Mouse (Mus musculus): ENCODE measurements around the gene Serinc2. TPM values are rescaled to one million over a fixed set of nuclear protein-coding genes. Genes with fewer than 3 reads are reported as not detected.

Serinc2 gene
- total and polyA plus RNA-seq, 3 experiments: 1.4 to 2.8 (median 1.8) TPM

GRCm38 (mm10) chr4:130242956-130243355 lies 36.0 kb downstream of the Serinc2 start:
- H3K4me1 ChIP-seq (ENCODE audit: control insufficient read depth, insufficient read depth, low read length): no peaks in the 10 kb centered on the region
- WGBS: 83% methylated on average over 5 of the region's 5 CpGs
- H3K4me3 ChIP-seq: no peak overlapping the region
- no peak overlapping the region for H3K9ac ChIP-seq (ENCODE audit: low read depth, low read length)
- H3K27ac ChIP-seq: no peak overlapping the region
- no peaks in the 10 kb centered on the region for H3K79me2 ChIP-seq (replicated peaks; ENCODE audit: control insufficient read depth, insufficient read depth, low read length)
- TF ChIP-seq EP300 (IDR thresholded peaks at IDR 0.05; ENCODE audit: insufficient read depth, low read depth, low read length) (no peak), POLR2A (IDR thresholded peaks at IDR 0.05; ENCODE audit: insufficient read depth, low read depth, low read length) (no peak), CTCF (IDR thresholded peaks at IDR 0.05) (no peak)
- no peak for DNase-seq
- intact Hi-C loops (cut with DNase I): no loop called here
- peaks cover 2% of the 10 kb centered on the region for H3K27me3 ChIP-seq (ENCODE audit: control insufficient read depth, insufficient read depth, low read length)
- no peaks in the 10 kb centered on the region for H3K36me3 ChIP-seq (ENCODE audit: control insufficient read depth, insufficient read depth, low read length)

- no peak for DNase-seq
- Histone ChIP-seq H3K4me1 (ENCODE audit: control insufficient read depth, insufficient read depth, low read length) (no peaks in the 10 kb centered on the region), H3K9ac (ENCODE audit: low read depth, low read length) (no peak overlapping the region), H3K79me2 (replicated peaks; ENCODE audit: control insufficient read depth, insufficient read depth, low read length) (no peaks in the 10 kb centered on the region), H3K27me3 (ENCODE audit: control insufficient read depth, insufficient read depth, low read length) (peaks cover 2% of the 10 kb centered on the region), H3K36me3 (ENCODE audit: control insufficient read depth, insufficient read depth, low read length) (no peaks in the 10 kb centered on the region), H3K27ac (no peak overlapping the region), H3K4me3 (no peak overlapping the region)
- TF ChIP-seq POLR2A (IDR thresholded peaks at IDR 0.05; ENCODE audit: insufficient read depth, low read depth, low read length): no peak
- TF ChIP-seq EP300 (IDR thresholded peaks at IDR 0.05; ENCODE audit: insufficient read depth, low read depth, low read length): no peak
- TF ChIP-seq CTCF (IDR thresholded peaks at IDR 0.05): no peak
- whole genome bisulfite sequencing: 33% methylated on average over 5 of the region's 5 CpGs
- intact Hi-C loops (cut with DNase I): no loop called here
Observed at GRCm38 (mm10) chr4:130240695-130241094, 38.3 kb downstream of the Serinc2 start.

- no peak overlapping the region for H3K4me3 ChIP-seq
- intact Hi-C loops (cut with DNase I): no loop called here
Observed at GRCm38 (mm10) chr4:130237607-130238006, 41.4 kb downstream of the Serinc2 start.

GRCm38 (mm10) chr4:130236361-130236760 lies 42.6 kb downstream of the Serinc2 start:
- H3K9ac ChIP-seq (ENCODE audit: low read depth, low read length): no peak overlapping the region
- TF ChIP-seq CTCF (IDR thresholded peaks at IDR 0.05) (no peak), POLR2A (IDR thresholded peaks at IDR 0.05; ENCODE audit: insufficient read depth, low read depth, low read length) (no peak), EP300 (IDR thresholded peaks at IDR 0.05; ENCODE audit: insufficient read depth, low read depth, low read length) (no peak)
- H3K27me3 ChIP-seq (ENCODE audit: control insufficient read depth, insufficient read depth, low read length): no peaks in the 10 kb centered on the region
- no peaks in the 10 kb centered on the region for H3K4me1 ChIP-seq (ENCODE audit: control insufficient read depth, insufficient read depth, low read length)
- no peak overlapping the region for H3K4me3 ChIP-seq
- 48% methylated on average over 8 of the region's 8 CpGs for WGBS
- H3K36me3 ChIP-seq (ENCODE audit: control insufficient read depth, insufficient read depth, low read length): no peaks in the 10 kb centered on the region
- no peak for DNase-seq
- intact Hi-C loops (cut with DNase I): no loop called here
- no peaks in the 10 kb centered on the region for H3K79me2 ChIP-seq (replicated peaks; ENCODE audit: control insufficient read depth, insufficient read depth, low read length)
- H3K27ac ChIP-seq: no peak overlapping the region

More at GRCm38 (mm10) chr4:130237607-130238006, 41.4 kb downstream of the Serinc2 start:
- DNase-seq: no peak
- Histone ChIP-seq H3K36me3 (ENCODE audit: control insufficient read depth, insufficient read depth, low read length) (no peaks in the 10 kb centered on the region), H3K27me3 (ENCODE audit: control insufficient read depth, insufficient read depth, low read length) (no peaks in the 10 kb centered on the region), H3K9ac (ENCODE audit: low read depth, low read length) (no peak overlapping the region), H3K79me2 (replicated peaks; ENCODE audit: control insufficient read depth, insufficient read depth, low read length) (no peaks in the 10 kb centered on the region), H3K4me1 (ENCODE audit: control insufficient read depth, insufficient read depth, low read length) (no peaks in the 10 kb centered on the region), H3K27ac (no peak overlapping the region)
- TF ChIP-seq CTCF (IDR thresholded peaks at IDR 0.05) (no peak), EP300 (IDR thresholded peaks at IDR 0.05; ENCODE audit: insufficient read depth, low read depth, low read length) (no peak), POLR2A (IDR thresholded peaks at IDR 0.05; ENCODE audit: insufficient read depth, low read depth, low read length) (no peak)
- 90% methylated on average over 4 of the region's 4 CpGs for WGBS

GRCm38 (mm10) chr4:130224071-130224470 lies 54.9 kb downstream of the Serinc2 start:
- Histone ChIP-seq H3K4me1 (ENCODE audit: control insufficient read depth, insufficient read depth, low read length) (no peaks in the 10 kb centered on the region), H3K36me3 (ENCODE audit: control insufficient read depth, insufficient read depth, low read length) (no peaks in the 10 kb centered on the region), H3K27ac (no peak overlapping the region), H3K27me3 (ENCODE audit: control insufficient read depth, insufficient read depth, low read length) (no peaks in the 10 kb centered on the region), H3K4me3 (no peak overlapping the region), H3K9ac (ENCODE audit: low read depth, low read length) (no peak overlapping the region), H3K79me2 (replicated peaks; ENCODE audit: control insufficient read depth, insufficient read depth, low read length) (no peaks in the 10 kb centered on the region)
- intact Hi-C loops (cut with DNase I): no loop called here
- DNase-seq: no peak
- TF ChIP-seq POLR2A (IDR thresholded peaks at IDR 0.05; ENCODE audit: insufficient read depth, low read depth, low read length): no peak
- no peak for TF ChIP-seq EP300 (IDR thresholded peaks at IDR 0.05; ENCODE audit: insufficient read depth, low read depth, low read length)
- TF ChIP-seq CTCF (IDR thresholded peaks at IDR 0.05): no peak

- Histone ChIP-seq H3K36me3 (ENCODE audit: control insufficient read depth, insufficient read depth, low read length) (no peaks in the 10 kb centered on the region), H3K9ac (ENCODE audit: low read depth, low read length) (no peak within 1 kb of the TSS), H3K4me1 (ENCODE audit: control insufficient read depth, insufficient read depth, low read length) (no peaks in the 10 kb centered on the region), H3K4me3 (no peak within 1 kb of the TSS), H3K79me2 (replicated peaks; ENCODE audit: control insufficient read depth, insufficient read depth, low read length) (no peaks in the 10 kb centered on the region), H3K27me3 (ENCODE audit: control insufficient read depth, insufficient read depth, low read length) (no peaks in the 10 kb centered on the region), H3K27ac (no peak within 1 kb of the TSS)
- intact Hi-C loops (cut with DNase I): no loop called here
- TF ChIP-seq EP300 (IDR thresholded peaks at IDR 0.05; ENCODE audit: insufficient read depth, low read depth, low read length) (no peak), CTCF (IDR thresholded peaks at IDR 0.05) (no peak), POLR2A (IDR thresholded peaks at IDR 0.05; ENCODE audit: insufficient read depth, low read depth, low read length) (no peak)
- 52% methylated on average over 4 of the region's 4 CpGs for WGBS
- DNase-seq: no peak
Observed at GRCm38 (mm10) chr4:130222179-130222578, 56.8 kb downstream of the Serinc2 start, which contains the start of gene Gm853. TSS of gene Gm853 (minus strand) at chr4:130222401.

Data from heart, adult 2 months (tissue).